Comparison of ENCODE assay signal across 30 mouse cellular contexts in the genomic region with DNA sequence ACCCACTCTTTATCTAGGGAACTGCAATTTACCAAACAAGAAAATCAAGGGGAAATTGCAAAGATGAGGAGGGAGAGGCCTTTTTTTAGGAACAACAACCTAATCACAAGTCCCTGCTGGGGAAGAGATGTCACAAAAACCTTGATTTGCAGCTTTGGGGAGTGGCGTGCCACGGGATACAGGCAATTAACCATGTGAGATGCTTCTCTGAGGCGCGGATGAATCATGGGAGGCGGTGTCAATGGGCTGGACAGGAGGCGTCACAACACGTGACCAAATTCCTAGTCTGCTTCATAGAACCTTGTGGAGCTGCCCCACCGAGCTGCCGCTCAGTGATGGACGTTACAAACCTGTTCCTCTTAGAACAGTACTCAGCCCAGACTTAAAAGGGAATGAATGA.
DNase-seq lines count a peak whose midpoint lies in the region; ATAC-seq and TF ChIP-seq lines count a peak whose summit lies in the region.
"Had no signal": no experiment of that assay in that cellular context is flagged by ENCODE, and none has a peak within 500 bp of the region (broad histone marks: within the 10 kb centered on the region; RNA-seq: fewer than 3 reads in every experiment).

No protein-coding gene starts in this region.

- peak; percentile 13 for DNase-seq in intestine, embryonic 14.5 days (ENCODE audit: low spot score)
- DNase-seq in left cerebral cortex, adult 11 months (ENCODE audit: low spot score), result peak; percentile 14
- no peak for DNase-seq in left cerebral cortex, adult 2 months (ENCODE audit: extremely low spot score in 1 of 2, low spot score in 2 of 2)
- peak; percentile 45 for DNase-seq in ZHBTc4 (ENCODE audit: low read depth, low spot score)
- DNase-seq in forebrain, embryonic 14.5 days (ENCODE audit: low spot score), result no peak
- DNase-seq: adrenal gland, postnatal 14 days; B cell, adult 2 months; cerebellum, adult 11-12 months; cerebellum, adult 9-11 months; forebrain, postnatal 0 days; gastrocnemius, postnatal 25 days; heart, adult 18-20 months; heart, postnatal 10 days; kidney, postnatal 14 days; liver; lung, adult 2 months; lung, postnatal 10 days; midbrain, embryonic 14.5 days; retina, postnatal 1 day had no signal

- no peaks in the 10 kb centered on the region for H3K9me3 ChIP-seq in intestine, embryonic 14.5 days (ENCODE audit: control insufficient read depth, low read length)
- no peaks in the 10 kb centered on the region for H3K9me3 ChIP-seq in intestine, postnatal 0 days (ENCODE audit: control insufficient read depth)
- no peaks in the 10 kb centered on the region for H3K9me3 ChIP-seq in forebrain, embryonic 14.5 days (replicated peaks; ENCODE audit: control insufficient read depth, low read length)
- peaks cover 3% of the 10 kb centered on the region; the same call in 1 of the 2 replicates for H3K9me3 ChIP-seq in hindbrain, embryonic 16.5 days (ENCODE audit: control insufficient read depth, low read length)
- H3K9me3 ChIP-seq: heart, embryonic 13.5 days; hindbrain, embryonic 10.5 days; neural tube, embryonic 15.5 days had no signal

- no peaks in the 10 kb centered on the region for H3K36me3 ChIP-seq in intestine, embryonic 14.5 days (ENCODE audit: control insufficient read depth, insufficient read depth, low read length)
- no peaks in the 10 kb centered on the region for H3K36me3 ChIP-seq in intestine, postnatal 0 days (ENCODE audit: control insufficient read depth, insufficient read depth)
- H3K36me3 ChIP-seq in C2C12 (ENCODE audit: control insufficient read depth, insufficient read depth), result no peaks in the 10 kb centered on the region
- H3K36me3 ChIP-seq in forebrain, embryonic 14.5 days (ENCODE audit: control insufficient read depth, insufficient read depth, low read length), result no peaks in the 10 kb centered on the region
- H3K36me3 ChIP-seq in hindbrain, embryonic 16.5 days (ENCODE audit: control insufficient read depth, insufficient read depth, low read length), result no peaks in the 10 kb centered on the region
- H3K36me3 ChIP-seq: heart, embryonic 13.5 days; hindbrain, embryonic 10.5 days; neural tube, embryonic 15.5 days had no signal

- H3K4me2 ChIP-seq in intestine, embryonic 14.5 days (ENCODE audit: low read length), result no peak overlapping the region
- no peak overlapping the region for H3K4me2 ChIP-seq in intestine, postnatal 0 days (replicated peaks; ENCODE audit: low read depth)
- H3K4me2 ChIP-seq in forebrain, embryonic 14.5 days (ENCODE audit: low read length), result no peak overlapping the region
- H3K4me2 ChIP-seq in hindbrain, embryonic 16.5 days (ENCODE audit: low read length), result no peak overlapping the region
- H3K4me2 ChIP-seq: heart, embryonic 13.5 days; neural tube, embryonic 15.5 days had no signal

- WGBS in intestine, embryonic 14.5 days, result 88% methylated on average over 10 of the region's 10 CpGs
- WGBS in intestine, postnatal 0 days, result 88% methylated on average over 10 of the region's 10 CpGs
- 87% methylated on average over 10 of the region's 10 CpGs for WGBS in forebrain, embryonic 14.5 days
- 89% methylated on average over 10 of the region's 10 CpGs for WGBS in hindbrain, embryonic 16.5 days

- no peaks in the 10 kb centered on the region for H3K79me2 ChIP-seq in C2C12 (ENCODE audit: control insufficient read depth, insufficient read depth)

- no peak for TF ChIP-seq CTCF in intestine, postnatal 0 days (IDR thresholded peaks at IDR 0.05; ENCODE audit: low read depth)
- TF ChIP-seq CTCF in left cerebral cortex, adult 2 months (IDR thresholded peaks at IDR 0.05), result no peak
- TF ChIP-seq CTCF in C2C12 (IDR thresholded peaks at IDR 0.05; ENCODE audit: control insufficient read depth, insufficient read depth, insufficient read length), result no peak

- no peak overlapping the region for H3ac ChIP-seq in C2C12 (ENCODE audit: control insufficient read depth, insufficient read length, low read depth)

- no peak overlapping the region for H3K4me3 ChIP-seq in intestine, embryonic 14.5 days (ENCODE audit: low read depth, low read length)
- H3K4me3 ChIP-seq in intestine, postnatal 0 days (ENCODE audit: low read depth, low read length), result no peak overlapping the region
- H3K4me3 ChIP-seq in left cerebral cortex, adult 2 months, result no peak overlapping the region
- no peak overlapping the region for H3K4me3 ChIP-seq in C2C12 (ENCODE audit: insufficient read depth, poor library complexity, severe bottlenecking)
- no peak overlapping the region for H3K4me3 ChIP-seq in forebrain, embryonic 14.5 days (ENCODE audit: low read depth, low read length)
- no peak overlapping the region for H3K4me3 ChIP-seq in hindbrain, embryonic 16.5 days (ENCODE audit: low read length)
- H3K4me3 ChIP-seq: erythroblast, embryonic 14.5 days; heart, embryonic 13.5 days; hindbrain, embryonic 10.5 days; layer of hippocampus, adult 2 months; neural tube, embryonic 15.5 days had no signal

- ATAC-seq in intestine, embryonic 14.5 days (replicated peaks; ENCODE audit: low FRiP score, low TSS enrichment, low read depth), result no peak
- ATAC-seq in intestine, postnatal 0 days, result no peak
- ATAC-seq in forebrain, embryonic 14.5 days, result no peak
- no peak for ATAC-seq in hindbrain, embryonic 16.5 days
- ATAC-seq: forebrain, postnatal 0 days; hindbrain, postnatal 0 days; intestine, embryonic 16.5 days had no signal

- no peak overlapping the region for H3K27ac ChIP-seq in intestine, embryonic 14.5 days (ENCODE audit: low read depth)
- H3K27ac ChIP-seq in intestine, postnatal 0 days (ENCODE audit: low read depth, low read length), result no peak overlapping the region
- no peak overlapping the region for H3K27ac ChIP-seq in left cerebral cortex, adult 2 months
- no peak overlapping the region for H3K27ac ChIP-seq in forebrain, embryonic 14.5 days (ENCODE audit: low read depth, low read length)
- no peak overlapping the region for H3K27ac ChIP-seq in hindbrain, embryonic 16.5 days (ENCODE audit: low read depth, low read length)
- H3K27ac ChIP-seq: heart, embryonic 13.5 days; hindbrain, embryonic 10.5 days; hindbrain, postnatal 0 days; layer of hippocampus, adult 2 months; liver, embryonic 14.5 days; neural tube, embryonic 15.5 days had no signal

- H3K79me3 ChIP-seq in C2C12 (ENCODE audit: low read depth), result no peaks in the 10 kb centered on the region

- intact Hi-C loops in left cerebral cortex, adult 2 months (cut with DNase I), result no loop called here

- no peaks in the 10 kb centered on the region for H3K27me3 ChIP-seq in intestine, embryonic 14.5 days (replicated peaks; ENCODE audit: control insufficient read depth, insufficient read depth, low read length)
- no peaks in the 10 kb centered on the region for H3K27me3 ChIP-seq in intestine, postnatal 0 days (replicated peaks; ENCODE audit: control insufficient read depth, insufficient read depth, low read length)
- H3K27me3 ChIP-seq in C2C12 (ENCODE audit: control insufficient read depth, insufficient read depth, insufficient read length), result no peaks in the 10 kb centered on the region
- H3K27me3 ChIP-seq in forebrain, embryonic 14.5 days (replicated peaks; ENCODE audit: control insufficient read depth, insufficient read depth, low read length), result no peaks in the 10 kb centered on the region
- no peaks in the 10 kb centered on the region for H3K27me3 ChIP-seq in hindbrain, embryonic 16.5 days (replicated peaks; ENCODE audit: control insufficient read depth, insufficient read depth, low read length)
- H3K27me3 ChIP-seq: heart, embryonic 13.5 days; neural tube, embryonic 15.5 days had no signal

- H3K9ac ChIP-seq in intestine, embryonic 14.5 days (ENCODE audit: low read length), result no peak overlapping the region
- H3K9ac ChIP-seq in intestine, postnatal 0 days (ENCODE audit: low read depth, low read length), result no peak overlapping the region
- no peak overlapping the region for H3K9ac ChIP-seq in forebrain, embryonic 14.5 days (ENCODE audit: low read length)
- no peak overlapping the region for H3K9ac ChIP-seq in hindbrain, embryonic 16.5 days (ENCODE audit: low read depth, low read length)
- H3K9ac ChIP-seq: forebrain, postnatal 0 days; heart, embryonic 13.5 days; liver, embryonic 14.5 days; neural tube, embryonic 15.5 days had no signal

- no peaks in the 10 kb centered on the region for H3K4me1 ChIP-seq in intestine, embryonic 14.5 days (replicated peaks; ENCODE audit: control insufficient read depth, insufficient read depth, low read length)
- no peaks in the 10 kb centered on the region for H3K4me1 ChIP-seq in intestine, postnatal 0 days (replicated peaks; ENCODE audit: control insufficient read depth, insufficient read depth, low read length)
- H3K4me1 ChIP-seq in forebrain, embryonic 14.5 days (ENCODE audit: control insufficient read depth, insufficient read depth, low read length), result no peaks in the 10 kb centered on the region
- no peaks in the 10 kb centered on the region for H3K4me1 ChIP-seq in hindbrain, embryonic 16.5 days (ENCODE audit: control insufficient read depth, insufficient read depth, low read depth, low read length)
- H3K4me1 ChIP-seq: heart, embryonic 13.5 days; neural tube, embryonic 15.5 days had no signal

TF ChIP-seq in C2C12, 6 proteins besides CTCF, POLR2A, EP300 and RAD21:
- no peak for TF ChIP-seq MYOG (IDR thresholded peaks at IDR 0.05; ENCODE audit: control insufficient read depth, extremely low read depth, insufficient read length)
- peak; percentile 87 for TF ChIP-seq USF1 (IDR thresholded peaks at IDR 0.05; ENCODE audit: low read depth)

Comparison
In these comparisons a context has a peak if more than half of its experiments do, and no peak if none do; other contexts are left out.
1. DNase-seq: peak in intestine, embryonic 14.5 days (single experiment), left cerebral cortex, adult 11 months (single experiment) and ZHBTc4 (single experiment); none in left cerebral cortex, adult 2 months (0 of 2) and forebrain, embryonic 14.5 days (single experiment).